Mouse (Mus musculus) embryonic facial prominence, embryonic 13.5 days (tissue): ENCODE data around the gene Slc25a30. TPM values are rescaled to one million over a fixed set of nuclear protein-coding genes. Genes with fewer than 3 reads are reported as not detected.

Source experiments
- ATAC-seq: fragments of 200-750 bp; cut with Nextera tagmentation; 2 replicates; pipeline ENCODE4 v1.8.0; 2017; ENCODE audit warnings: low read depth; ENCODE audit not compliant: insufficient number of reproducible peaks, insufficient read depth, low FRiP score, low TSS enrichment
- H3K27ac ChIP-seq: fragments of 300-500 bp; sonication (generic); 2 replicates; pipeline ENCODE4 v1.5.1; 2015; ENCODE audit warnings: moderate library complexity, mild to moderate bottlenecking, inconsistent platforms
- H3K27me3 ChIP-seq: fragments of 300-500 bp; sonication (generic); 2 replicates; pipeline ENCODE4 v1.6.1; 2015; ENCODE audit warnings: mild to moderate bottlenecking, inconsistent platforms
- H3K36me3 ChIP-seq: fragments of 300-500 bp; sonication (generic); 2 replicates; pipeline ENCODE4 v1.6.1; 2015; ENCODE audit warnings: mild to moderate bottlenecking, inconsistent platforms
- H3K4me1 ChIP-seq: fragments of 300-500 bp; sonication (generic); 2 replicates; pipeline ENCODE4 v1.6.1; 2015; ENCODE audit warnings: inconsistent platforms
- H3K4me2 ChIP-seq: fragments of 300-500 bp; sonication (generic); 2 replicates; pipeline ENCODE4 v1.6.1; 2015; ENCODE audit warnings: moderate library complexity, mild to moderate bottlenecking, inconsistent platforms
- H3K4me3 ChIP-seq: fragments of 300-500 bp; sonication (generic); 2 replicates; pipeline ENCODE4 v1.5.1; 2015; ENCODE audit warnings: mild to moderate bottlenecking, inconsistent platforms
- H3K9ac ChIP-seq: fragments of 300-500 bp; sonication (generic); 2 replicates; pipeline ENCODE4 v1.6.1; 2015; ENCODE audit warnings: mild to moderate bottlenecking, inconsistent platforms
- H3K9me3 ChIP-seq: fragments of 300-500 bp; sonication (generic); 2 replicates; pipeline ENCODE4 v1.6.1; 2016; ENCODE audit warnings: inconsistent platforms
- WGBS: fragments of 180-500 bp; shearing (Covaris S2); methylation state at CpG from one replicate; pipeline ENCODE4 v1.1.7; 2015; ENCODE audit warnings: mixed read lengths; 5-methylcytosine and 5-hydroxymethylcytosine counted together
- polyA plus RNA-seq: library from polyadenylated mRNA; unstranded; fragments of >200 nt; fragmentation: Nextera tagmentation; extraction: Ambion mirVana; gene quantifications from 2 replicates; pipeline ENCODE4 v1.2.1, GENCODE M21; 2015

Gene Slc25a30
- polyA plus RNA-seq, 1 experiment from 2014 or later = 4.8 TPM

DNA sequence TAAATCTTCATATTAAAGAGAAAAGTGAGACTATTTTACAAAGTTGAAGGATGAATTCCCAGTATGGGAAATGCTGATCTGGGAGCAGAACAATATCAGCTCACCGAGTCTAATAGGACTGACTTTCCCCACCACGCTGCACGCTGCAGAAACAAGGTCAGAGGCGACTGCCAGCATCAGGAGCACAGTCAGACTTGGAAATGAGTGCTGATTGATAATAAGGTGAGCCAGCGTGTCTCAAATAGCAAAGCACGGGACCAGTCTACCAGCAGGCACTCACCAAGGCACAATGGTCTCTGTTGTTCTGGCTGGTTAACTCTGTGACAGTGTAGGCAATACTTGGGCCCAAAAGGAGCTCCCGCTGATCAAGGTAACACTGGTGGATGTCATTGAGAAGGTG is 54.2 kb downstream of the Slc25a30 start:
- Histone ChIP-seq H3K9ac (no peak overlapping the region), H3K27ac (no peak overlapping the region), H3K36me3 (peaks cover 77% of the 10 kb centered on the region), H3K4me1 (no peaks in the 10 kb centered on the region), H3K4me2 (no peak overlapping the region), H3K27me3 (no peaks in the 10 kb centered on the region), H3K4me3 (no peak overlapping the region), H3K9me3 (no peaks in the 10 kb centered on the region)
- WGBS = 86% methylated on average over 7 of the region's 7 CpGs
- no peak for ATAC-seq

DNA sequence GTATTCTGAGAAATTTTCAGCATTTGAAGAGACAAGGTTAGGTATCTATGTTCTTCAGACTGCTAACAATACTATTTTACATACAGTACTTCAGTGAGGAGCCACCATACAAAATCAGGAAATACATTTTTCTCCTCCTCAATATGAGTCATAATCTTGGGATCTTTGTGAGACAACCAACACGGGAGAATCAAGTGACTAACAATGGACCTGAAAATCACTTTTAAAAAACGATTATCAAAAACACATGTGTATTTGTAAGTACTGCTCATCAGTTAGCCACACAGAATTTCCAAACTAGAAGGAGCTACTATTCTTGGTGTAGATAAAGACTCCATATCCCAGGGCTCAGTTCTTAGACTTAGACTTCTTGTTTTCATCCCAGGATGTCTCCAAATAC is 55.5 kb downstream of the Slc25a30 start:
- 54% methylated on average over 2 of the region's 2 CpGs for WGBS
- H3K27me3 ChIP-seq = no peaks in the 10 kb centered on the region
- H3K9ac ChIP-seq = no peak overlapping the region
- no peaks in the 10 kb centered on the region for H3K4me1 ChIP-seq
- H3K4me3 ChIP-seq = no peak overlapping the region
- ATAC-seq = no peak
- H3K4me2 ChIP-seq = no peak overlapping the region
- no peaks in the 10 kb centered on the region for H3K9me3 ChIP-seq
- peaks cover 76% of the 10 kb centered on the region for H3K36me3 ChIP-seq
- no peak overlapping the region for H3K27ac ChIP-seq

DNA sequence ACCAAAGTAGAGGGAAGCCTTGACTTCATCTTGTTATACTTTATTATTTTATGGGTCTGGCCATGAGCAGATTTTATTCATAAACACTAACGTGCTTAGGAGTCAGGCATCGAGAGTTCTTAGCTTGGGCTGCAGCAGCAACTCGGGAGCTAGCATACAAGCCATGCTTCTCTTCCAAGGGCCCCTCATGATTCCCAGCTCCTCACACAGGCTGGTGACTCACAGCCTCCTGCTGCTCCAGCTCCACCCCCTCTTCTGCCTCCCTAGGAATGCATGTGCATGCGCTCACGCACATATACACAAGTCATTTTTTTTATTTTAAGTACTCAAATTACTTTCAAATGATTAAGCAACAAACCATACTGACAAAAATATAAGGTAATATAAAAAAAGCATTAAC is 58.7 kb downstream of the Slc25a30 start:
- H3K9me3 ChIP-seq = no peaks in the 10 kb centered on the region
- H3K4me3 ChIP-seq = no peak overlapping the region
- no peaks in the 10 kb centered on the region for H3K27me3 ChIP-seq
- H3K27ac ChIP-seq = no peak overlapping the region
- H3K9ac ChIP-seq = no peak overlapping the region
- peaks cover 71% of the 10 kb centered on the region for H3K36me3 ChIP-seq
- WGBS = 89% methylated on average over 5 of the region's 5 CpGs
- H3K4me1 ChIP-seq = no peaks in the 10 kb centered on the region
- no peak for ATAC-seq
- no peak overlapping the region for H3K4me2 ChIP-seq

DNA sequence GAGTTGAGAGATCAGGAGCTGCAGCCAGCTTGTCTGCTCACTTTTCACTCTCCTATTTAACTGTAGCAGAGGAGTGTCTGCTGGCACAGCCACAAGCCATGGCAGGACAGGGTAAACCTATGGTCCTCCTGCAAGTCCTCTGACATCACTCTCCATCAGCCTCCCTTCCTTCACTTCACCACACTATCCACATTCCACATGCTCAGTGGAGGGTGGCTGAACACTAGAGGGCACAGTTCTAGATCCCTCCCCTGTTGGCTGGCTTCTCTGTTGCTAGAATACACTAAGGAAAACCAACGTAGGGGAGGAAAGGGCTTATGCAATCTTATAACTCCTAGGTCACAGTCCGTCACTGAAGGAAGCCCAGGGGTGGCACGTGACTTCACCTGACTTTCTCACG is 59.8 kb downstream of the Slc25a30 start:
- Histone ChIP-seq H3K9ac (no peak overlapping the region), H3K4me2 (no peak overlapping the region), H3K4me3 (no peak overlapping the region), H3K27ac (no peak overlapping the region), H3K4me1 (no peaks in the 10 kb centered on the region), H3K27me3 (no peaks in the 10 kb centered on the region), H3K36me3 (peaks cover 72% of the 10 kb centered on the region), H3K9me3 (no peaks in the 10 kb centered on the region)
- 73% methylated on average over 4 of the region's 4 CpGs for WGBS
- ATAC-seq = no peak

DNA sequence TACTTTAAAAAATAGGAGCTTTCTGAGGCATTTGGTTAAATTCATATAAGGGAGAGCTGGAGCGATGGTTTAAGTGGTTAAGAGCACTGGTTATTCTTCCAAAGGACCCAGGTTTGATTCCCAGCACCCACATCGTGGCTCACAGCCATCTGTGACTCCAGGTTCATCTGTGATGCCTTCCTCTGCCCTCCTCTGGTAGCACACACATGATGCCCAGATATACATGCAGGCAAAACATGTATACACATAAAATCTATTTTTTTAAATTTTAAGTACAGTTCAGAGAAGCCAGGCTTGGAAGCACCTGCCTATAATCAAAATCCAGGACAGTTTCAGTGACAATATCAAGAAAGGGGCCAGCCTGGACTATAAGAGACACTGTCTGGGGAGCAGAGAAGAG is 64.0 kb downstream of the Slc25a30 start:
- Histone ChIP-seq H3K4me3 (no peak overlapping the region), H3K9me3 (no peaks in the 10 kb centered on the region), H3K27me3 (no peaks in the 10 kb centered on the region), H3K4me2 (no peak overlapping the region), H3K36me3 (peaks cover 75% of the 10 kb centered on the region), H3K9ac (no peak overlapping the region), H3K4me1 (no peaks in the 10 kb centered on the region), H3K27ac (no peak overlapping the region)
- ATAC-seq = no peak
- 94% methylated on average over 2 of the region's 2 CpGs for WGBS

DNA sequence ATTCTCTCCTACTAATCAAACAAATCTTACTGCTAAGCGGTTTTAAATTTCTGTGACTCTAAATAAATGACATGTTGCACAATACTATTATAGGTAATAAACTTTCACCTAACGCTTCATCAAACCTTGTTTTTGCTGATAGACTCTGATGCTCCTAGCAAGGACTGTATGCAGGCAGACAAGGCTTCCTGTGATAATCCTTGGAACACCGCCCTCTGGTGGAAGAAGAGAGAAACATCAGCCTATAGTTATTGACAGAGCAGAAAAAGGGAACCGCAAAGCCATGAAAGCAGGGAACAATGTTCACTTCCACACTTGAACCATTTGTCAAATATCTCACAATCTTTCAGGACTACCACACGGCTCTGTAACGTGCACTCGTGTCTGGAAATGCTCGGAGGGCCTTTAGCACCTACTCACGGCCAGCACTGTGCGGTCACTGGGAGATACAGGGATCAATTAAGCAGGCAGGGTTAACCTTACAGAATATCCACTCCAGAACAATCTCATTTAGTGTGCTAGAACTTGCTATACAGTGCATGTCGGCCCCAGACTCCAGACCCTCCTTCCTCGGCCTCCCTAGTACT is 64.8 kb downstream of the Slc25a30 start:
- Histone ChIP-seq H3K4me1 (no peaks in the 10 kb centered on the region), H3K9me3 (no peaks in the 10 kb centered on the region), H3K27me3 (no peaks in the 10 kb centered on the region), H3K4me3 (no peak overlapping the region), H3K4me2 (no peak overlapping the region), H3K36me3 (peaks cover 71% of the 10 kb centered on the region), H3K27ac (no peak overlapping the region), H3K9ac (no peak overlapping the region)
- no peak for ATAC-seq
- 56% methylated on average over 12 of the region's 12 CpGs for WGBS

DNA sequence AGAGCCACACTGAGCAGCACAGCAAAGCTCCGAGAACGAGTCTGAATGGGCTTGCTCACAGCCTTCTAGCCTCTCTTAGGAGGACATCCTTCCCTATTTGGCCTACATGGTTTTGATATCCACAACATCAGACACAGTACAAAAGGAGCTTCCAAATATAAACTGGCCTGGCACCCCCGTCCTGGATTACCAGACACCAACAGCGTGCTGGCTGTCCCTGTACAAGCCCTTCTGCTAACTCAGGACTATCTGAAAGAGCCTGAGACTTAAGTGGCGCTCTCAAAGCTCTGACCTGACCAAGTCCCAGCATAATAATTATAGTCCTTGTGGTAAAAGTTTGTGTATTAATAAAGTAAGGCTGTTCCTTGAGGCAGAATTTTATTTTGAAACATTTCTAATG is 66.7 kb downstream of the Slc25a30 start:
- no peak overlapping the region for H3K27ac ChIP-seq
- H3K4me3 ChIP-seq = no peak overlapping the region
- no peaks in the 10 kb centered on the region for H3K9me3 ChIP-seq
- no peak overlapping the region for H3K9ac ChIP-seq
- no peak for ATAC-seq
- no peaks in the 10 kb centered on the region for H3K4me1 ChIP-seq
- H3K36me3 ChIP-seq = peaks cover 73% of the 10 kb centered on the region
- 96% methylated on average over 5 of the region's 5 CpGs for WGBS
- H3K27me3 ChIP-seq = no peaks in the 10 kb centered on the region
- H3K4me2 ChIP-seq = no peak overlapping the region

DNA sequence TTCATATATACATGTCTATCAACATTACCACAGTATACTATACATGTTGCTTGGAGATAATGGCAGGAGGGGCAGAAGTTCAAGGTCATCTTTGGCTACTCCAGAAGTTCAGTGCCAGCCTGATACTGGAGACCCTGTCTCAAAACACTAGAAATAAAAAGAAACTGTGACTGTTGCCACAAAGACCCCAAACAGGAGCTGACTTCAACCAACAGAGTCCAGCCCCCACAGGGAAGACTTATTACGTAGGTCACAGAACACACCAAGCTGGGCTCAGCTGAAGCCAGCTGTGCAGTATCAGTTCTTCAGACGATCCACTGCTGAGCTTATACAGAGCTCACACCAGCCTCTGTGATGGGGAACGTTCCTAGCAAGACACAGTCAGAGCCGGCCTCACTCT is 70.4 kb downstream of the Slc25a30 start:
- no peak overlapping the region for H3K4me2 ChIP-seq
- ATAC-seq = no peak
- H3K27me3 ChIP-seq = no peaks in the 10 kb centered on the region
- WGBS = 90% methylated on average over 4 of the region's 4 CpGs
- H3K9ac ChIP-seq = no peak overlapping the region
- H3K9me3 ChIP-seq = no peaks in the 10 kb centered on the region
- H3K27ac ChIP-seq = no peak overlapping the region
- no peaks in the 10 kb centered on the region for H3K4me1 ChIP-seq
- no peak overlapping the region for H3K4me3 ChIP-seq
- H3K36me3 ChIP-seq = peaks cover 85% of the 10 kb centered on the region

DNA sequence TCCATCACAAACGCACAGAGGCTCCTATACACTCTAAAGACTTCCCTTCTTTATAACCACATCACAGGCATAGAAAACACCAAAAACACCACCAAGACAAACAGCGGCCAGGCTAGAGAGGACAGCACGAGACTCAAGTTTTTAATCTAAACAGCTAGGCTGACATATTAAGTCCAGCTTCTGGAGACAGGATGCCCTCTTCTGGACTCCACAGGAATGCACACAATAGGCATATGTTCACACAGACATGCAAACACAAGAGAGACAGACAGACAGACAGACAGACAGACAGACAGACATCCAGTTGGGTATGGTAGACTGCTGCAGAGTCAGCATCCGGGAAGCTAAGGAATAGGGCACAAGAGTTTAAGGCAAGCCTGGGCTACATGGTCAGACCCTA is 73.2 kb downstream of the Slc25a30 start:
- Histone ChIP-seq H3K27ac (no peak overlapping the region), H3K9me3 (no peaks in the 10 kb centered on the region), H3K4me3 (no peak overlapping the region), H3K9ac (no peak overlapping the region), H3K36me3 (peaks cover 86% of the 10 kb centered on the region), H3K4me2 (no peak overlapping the region), H3K4me1 (no peaks in the 10 kb centered on the region), H3K27me3 (no peaks in the 10 kb centered on the region)
- ATAC-seq = no peak
- 85% methylated on average over 4 of the region's 4 CpGs for WGBS

DNA sequence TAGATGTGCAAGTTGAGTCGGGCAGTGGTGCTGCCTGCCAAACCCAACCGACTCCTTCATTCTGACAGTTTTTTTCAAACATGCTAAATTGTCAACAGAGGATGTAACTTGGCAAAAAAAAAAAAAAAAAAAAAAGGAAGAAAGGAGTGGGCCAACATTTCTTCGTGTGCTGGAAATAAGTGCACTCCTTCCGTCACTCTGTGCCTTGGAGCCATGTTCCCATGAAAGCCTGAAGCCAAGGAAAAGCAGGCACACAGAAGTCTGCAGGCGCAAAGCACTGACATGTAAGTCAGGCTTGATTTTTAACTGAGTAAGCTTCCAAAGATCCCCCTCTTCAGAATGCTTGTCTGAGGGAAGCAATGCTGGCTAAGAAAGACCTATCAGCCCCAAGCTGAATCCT is 74.2 kb downstream of the Slc25a30 start:
- Histone ChIP-seq H3K4me2 (no peak overlapping the region), H3K27ac (no peak overlapping the region), H3K9ac (no peak overlapping the region), H3K9me3 (no peaks in the 10 kb centered on the region), H3K4me3 (no peak overlapping the region), H3K27me3 (no peaks in the 10 kb centered on the region), H3K36me3 (peaks cover 83% of the 10 kb centered on the region), H3K4me1 (no peaks in the 10 kb centered on the region)
- 88% methylated on average over 5 of the region's 5 CpGs for WGBS
- ATAC-seq = no peak

DNA sequence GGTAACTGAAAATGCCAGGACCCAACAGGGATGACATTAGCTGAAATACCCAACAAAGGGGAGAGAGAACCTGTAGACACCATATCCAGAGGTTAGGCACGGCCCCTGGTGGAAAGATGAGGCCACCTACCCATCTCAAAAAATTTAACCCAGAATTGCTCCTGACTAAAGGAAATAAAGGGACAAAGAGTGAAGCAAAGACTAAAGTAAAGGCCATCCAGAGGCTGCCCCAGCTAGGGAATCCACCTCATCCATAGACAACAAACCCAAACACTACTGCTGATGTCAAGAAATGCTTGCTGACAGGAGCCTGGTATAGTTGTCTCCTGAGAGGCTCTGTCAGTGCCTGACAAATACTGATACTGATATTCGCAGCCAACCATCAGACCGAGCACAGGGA is 75.1 kb downstream of the Slc25a30 start:
- no peaks in the 10 kb centered on the region for H3K4me1 ChIP-seq
- H3K36me3 ChIP-seq = peaks cover 84% of the 10 kb centered on the region
- no peak overlapping the region for H3K4me2 ChIP-seq
- no peaks in the 10 kb centered on the region for H3K9me3 ChIP-seq
- H3K4me3 ChIP-seq = no peak overlapping the region
- H3K9ac ChIP-seq = no peak overlapping the region
- WGBS = 98% methylated on average over 3 of the region's 3 CpGs
- no peak for ATAC-seq
- H3K27me3 ChIP-seq = no peaks in the 10 kb centered on the region
- no peak overlapping the region for H3K27ac ChIP-seq
